Mouse (Mus musculus): Measurements from ENCODE around the gene Cphx3. TPM values are rescaled to one million over a fixed set of nuclear protein-coding genes. Genes with fewer than 3 reads are reported as not detected.
A peak's percentile ranks its signal among the peaks of the same experiment; 100 is the strongest.
"Not testable (repeated sequence)": the region's sequence is repeated elsewhere in the genome, so short reads cannot be mapped to it uniquely, and the experiment has no call there.

Cphx3 gene
- polyA plus RNA-seq, 1 experiment from 2014 or later, result not detected

- WGBS, result no CpG with 5 or more reads among the region's 10 CpGs
- not testable (repeated sequence) for H3K9ac ChIP-seq (replicated peaks; ENCODE audit: low read depth, low read length); H3K36me3 ChIP-seq (ENCODE audit: control insufficient read depth, insufficient read depth); H3K4me1 ChIP-seq (replicated peaks; ENCODE audit: control insufficient read depth, insufficient read depth, low read length); H3K4me2 ChIP-seq (ENCODE audit: low read length); H3K27ac ChIP-seq (ENCODE audit: low read length); H3K4me3 ChIP-seq (replicated peaks; ENCODE audit: low read length); H3K27me3 ChIP-seq (replicated peaks; ENCODE audit: control insufficient read depth, insufficient read depth, low read length); H3K9me3 ChIP-seq (ENCODE audit: control insufficient read depth, low read length)
- peak; percentile 92 for ATAC-seq
Observed at GRCm38 (mm10) chr14:26067325-26067633, 14.8 kb upstream of the Cphx3 start, which contains the start of gene Tmem254c. TSS of gene Tmem254c (minus strand) at chr14:26067355.

- not testable (repeated sequence) for H3K4me1 ChIP-seq (replicated peaks; ENCODE audit: control insufficient read depth, insufficient read depth, low read length); H3K9ac ChIP-seq (replicated peaks; ENCODE audit: low read depth, low read length); ATAC-seq; H3K27ac ChIP-seq (ENCODE audit: low read length); H3K4me3 ChIP-seq (replicated peaks; ENCODE audit: low read length); H3K4me2 ChIP-seq (ENCODE audit: low read length); H3K9me3 ChIP-seq (ENCODE audit: control insufficient read depth, low read length); H3K27me3 ChIP-seq (replicated peaks; ENCODE audit: control insufficient read depth, insufficient read depth, low read length); H3K36me3 ChIP-seq (ENCODE audit: control insufficient read depth, insufficient read depth)
- WGBS, result no CpG with 5 or more reads among the region's 5 CpGs
Observed at GRCm38 (mm10) chr14:26076620-26077390, 5.3 kb upstream of the Cphx3 start.

- not testable (repeated sequence) for H3K4me3 ChIP-seq (replicated peaks; ENCODE audit: low read length); H3K27me3 ChIP-seq (replicated peaks; ENCODE audit: control insufficient read depth, insufficient read depth, low read length); ATAC-seq; H3K9me3 ChIP-seq (ENCODE audit: control insufficient read depth, low read length); H3K4me1 ChIP-seq (replicated peaks; ENCODE audit: control insufficient read depth, insufficient read depth, low read length); H3K36me3 ChIP-seq (ENCODE audit: control insufficient read depth, insufficient read depth); H3K9ac ChIP-seq (replicated peaks; ENCODE audit: low read depth, low read length); H3K4me2 ChIP-seq (ENCODE audit: low read length); H3K27ac ChIP-seq (ENCODE audit: low read length)
- no CpG with 5 or more reads among the region's 6 CpGs for WGBS
Observed at GRCm38 (mm10) chr14:26081216-26081615, 881 bp upstream of the Cphx3 start, which contains the start of gene Cphx2. TSS of gene Cphx2 (plus strand) at chr14:26081516.

- H3K36me3 ChIP-seq (ENCODE audit: control insufficient read depth, insufficient read depth); H3K27ac ChIP-seq (ENCODE audit: low read length); H3K27me3 ChIP-seq (replicated peaks; ENCODE audit: control insufficient read depth, insufficient read depth, low read length); H3K4me3 ChIP-seq (replicated peaks; ENCODE audit: low read length); ATAC-seq; H3K4me2 ChIP-seq (ENCODE audit: low read length); H3K9ac ChIP-seq (replicated peaks; ENCODE audit: low read depth, low read length); H3K9me3 ChIP-seq (ENCODE audit: control insufficient read depth, low read length); H3K4me1 ChIP-seq (replicated peaks; ENCODE audit: control insufficient read depth, insufficient read depth, low read length): not testable (repeated sequence)
- no CpG with 5 or more reads among the region's 3 CpGs for WGBS
Observed at GRCm38 (mm10) chr14:26097622-26098021, 15.5 kb downstream of the Cphx3 start.

GRCm38 (mm10) chr14:26118150-26118549 lies 36.1 kb downstream of the Cphx3 start, which contains the start of gene Duxbl2:
TSS of gene Duxbl2 (plus strand) at chr14:26118349.
- not testable (repeated sequence) for H3K27ac ChIP-seq (ENCODE audit: low read length); H3K9ac ChIP-seq (replicated peaks; ENCODE audit: low read depth, low read length); H3K4me1 ChIP-seq (replicated peaks; ENCODE audit: control insufficient read depth, insufficient read depth, low read length); H3K9me3 ChIP-seq (ENCODE audit: control insufficient read depth, low read length); H3K27me3 ChIP-seq (replicated peaks; ENCODE audit: control insufficient read depth, insufficient read depth, low read length); ATAC-seq; H3K4me2 ChIP-seq (ENCODE audit: low read length); H3K36me3 ChIP-seq (ENCODE audit: control insufficient read depth, insufficient read depth); H3K4me3 ChIP-seq (replicated peaks; ENCODE audit: low read length)
- no CpG with 5 or more reads among the region's 7 CpGs for WGBS

- H3K9ac ChIP-seq (replicated peaks; ENCODE audit: low read depth, low read length); H3K27ac ChIP-seq (ENCODE audit: low read length); H3K36me3 ChIP-seq (ENCODE audit: control insufficient read depth, insufficient read depth); H3K27me3 ChIP-seq (replicated peaks; ENCODE audit: control insufficient read depth, insufficient read depth, low read length); H3K9me3 ChIP-seq (ENCODE audit: control insufficient read depth, low read length); H3K4me2 ChIP-seq (ENCODE audit: low read length); H3K4me1 ChIP-seq (replicated peaks; ENCODE audit: control insufficient read depth, insufficient read depth, low read length); H3K4me3 ChIP-seq (replicated peaks; ENCODE audit: low read length): not testable (repeated sequence)
- no CpG with 5 or more reads among the region's 18 CpGs for WGBS
- peak; percentile 89 for ATAC-seq
Observed at GRCm38 (mm10) chr14:26118550-26119000, 36.5 kb downstream of the Cphx3 start.

GRCm38 (mm10) chr14:26119095-26119494 lies 37.0 kb downstream of the Cphx3 start:
- not testable (repeated sequence) for H3K27ac ChIP-seq (ENCODE audit: low read length); H3K4me2 ChIP-seq (ENCODE audit: low read length); H3K36me3 ChIP-seq (ENCODE audit: control insufficient read depth, insufficient read depth); H3K4me3 ChIP-seq (replicated peaks; ENCODE audit: low read length); H3K9ac ChIP-seq (replicated peaks; ENCODE audit: low read depth, low read length); H3K9me3 ChIP-seq (ENCODE audit: control insufficient read depth, low read length); ATAC-seq; H3K27me3 ChIP-seq (replicated peaks; ENCODE audit: control insufficient read depth, insufficient read depth, low read length); H3K4me1 ChIP-seq (replicated peaks; ENCODE audit: control insufficient read depth, insufficient read depth, low read length)
- no CpG with 5 or more reads among the region's 7 CpGs for WGBS

- H3K27ac ChIP-seq (ENCODE audit: low read length); H3K4me2 ChIP-seq (ENCODE audit: low read length); H3K4me3 ChIP-seq (replicated peaks; ENCODE audit: low read length); ATAC-seq; H3K36me3 ChIP-seq (ENCODE audit: control insufficient read depth, insufficient read depth); H3K9me3 ChIP-seq (ENCODE audit: control insufficient read depth, low read length); H3K9ac ChIP-seq (replicated peaks; ENCODE audit: low read depth, low read length); H3K4me1 ChIP-seq (replicated peaks; ENCODE audit: control insufficient read depth, insufficient read depth, low read length); H3K27me3 ChIP-seq (replicated peaks; ENCODE audit: control insufficient read depth, insufficient read depth, low read length): not testable (repeated sequence)
- WGBS, result no CpG with 5 or more reads among the region's 2 CpGs
Observed at GRCm38 (mm10) chr14:26147095-26147494, 65.0 kb downstream of the Cphx3 start.

- WGBS, result no CpG with 5 or more reads among the region's 7 CpGs
- not testable (repeated sequence) for ATAC-seq; H3K9ac ChIP-seq (replicated peaks; ENCODE audit: low read depth, low read length); H3K4me1 ChIP-seq (replicated peaks; ENCODE audit: control insufficient read depth, insufficient read depth, low read length); H3K27ac ChIP-seq (ENCODE audit: low read length); H3K9me3 ChIP-seq (ENCODE audit: control insufficient read depth, low read length); H3K27me3 ChIP-seq (replicated peaks; ENCODE audit: control insufficient read depth, insufficient read depth, low read length); H3K36me3 ChIP-seq (ENCODE audit: control insufficient read depth, insufficient read depth); H3K4me2 ChIP-seq (ENCODE audit: low read length); H3K4me3 ChIP-seq (replicated peaks; ENCODE audit: low read length)
Observed at GRCm38 (mm10) chr14:26156032-26156431, 73.9 kb downstream of the Cphx3 start.

GRCm38 (mm10) chr14:26161156-26161555 lies 79.1 kb downstream of the Cphx3 start:
- not testable (repeated sequence) for H3K4me1 ChIP-seq (replicated peaks; ENCODE audit: control insufficient read depth, insufficient read depth, low read length); H3K9ac ChIP-seq (replicated peaks; ENCODE audit: low read depth, low read length); H3K4me2 ChIP-seq (ENCODE audit: low read length); ATAC-seq; H3K27me3 ChIP-seq (replicated peaks; ENCODE audit: control insufficient read depth, insufficient read depth, low read length); H3K36me3 ChIP-seq (ENCODE audit: control insufficient read depth, insufficient read depth); H3K4me3 ChIP-seq (replicated peaks; ENCODE audit: low read length); H3K9me3 ChIP-seq (ENCODE audit: control insufficient read depth, low read length); H3K27ac ChIP-seq (ENCODE audit: low read length)
- WGBS, result no CpG with 5 or more reads among the region's 9 CpGs
